Mouse (Mus musculus) layer of hippocampus, adult 9-11 months (tissue): ENCODE data around the gene Vax2.

Source experiments
- DNase-seq: peaks from one replicate; pipeline ENCODE4 v3.0.0; 2022

Vax2 gene

GRCm38 (mm10) chr6:83711067-83711675, at the start of gene Vax2:
TSS of gene Vax2 (plus strand) at chr6:83711264.
- DNase-seq = no peak

GRCm38 (mm10) chr6:83665009-83665408, 46.1 kb upstream of the Vax2 start:
- peak; percentile 20 for DNase-seq

- peak; percentile 73 for DNase-seq
These were observed 37.7 kb upstream of the Vax2 start for GRCm38 (mm10) chr6:83673395-83673794.

- DNase-seq = no peak
These were observed 33.3 kb upstream of the Vax2 start, which contains the start of gene Cd207 for GRCm38 (mm10) chr6:83677757-83678156. TSS of gene Cd207 (minus strand) at chr6:83677857.

- DNase-seq = no peak
These were observed 21.7 kb upstream of the Vax2 start for GRCm38 (mm10) chr6:83689374-83689773.

- DNase-seq = no peak
These were observed 20.8 kb upstream of the Vax2 start for GRCm38 (mm10) chr6:83690277-83690676.

- no peak for DNase-seq
These were observed 20.1 kb upstream of the Vax2 start for GRCm38 (mm10) chr6:83690936-83691335.

- DNase-seq = no peak
These were observed 18.1 kb upstream of the Vax2 start for GRCm38 (mm10) chr6:83692962-83693361.

- DNase-seq = peak; percentile 11
These were observed 17.2 kb upstream of the Vax2 start for GRCm38 (mm10) chr6:83693835-83694234.

- DNase-seq = no peak
These were observed 15.3 kb upstream of the Vax2 start for GRCm38 (mm10) chr6:83695731-83696130.

- no peak for DNase-seq
These were observed 14.4 kb upstream of the Vax2 start for GRCm38 (mm10) chr6:83696684-83697083.

- DNase-seq = no peak
These were observed 13.1 kb upstream of the Vax2 start for GRCm38 (mm10) chr6:83697932-83698331.

- DNase-seq = no peak
These were observed 11.1 kb upstream of the Vax2 start for GRCm38 (mm10) chr6:83699971-83700370.

GRCm38 (mm10) chr6:83701001-83701400, 10.1 kb upstream of the Vax2 start:
- no peak for DNase-seq

- no peak for DNase-seq
These were observed 8.7 kb upstream of the Vax2 start for GRCm38 (mm10) chr6:83702146-83702999.

GRCm38 (mm10) chr6:83703000-83703721, 7.9 kb upstream of the Vax2 start:
- no peak for DNase-seq

GRCm38 (mm10) chr6:83703722-83704078, 7.4 kb upstream of the Vax2 start:
- no peak for DNase-seq

GRCm38 (mm10) chr6:83704294-83704693, 6.8 kb upstream of the Vax2 start:
- DNase-seq = no peak

- no peak for DNase-seq
These were observed 6.4 kb upstream of the Vax2 start for GRCm38 (mm10) chr6:83704701-83705100.

GRCm38 (mm10) chr6:83707738-83708510, 3.1 kb upstream of the Vax2 start:
- no peak for DNase-seq

GRCm38 (mm10) chr6:83710361-83711066, 550 bp upstream of the Vax2 start:
- no peak for DNase-seq
